Mouse (Mus musculus): ENCODE results near the gene Mmd2. TPM values are rescaled to one million over a fixed set of nuclear protein-coding genes. Genes with fewer than 3 reads are reported as not detected.
A peak's percentile ranks its signal among the peaks of the same experiment; 100 is the strongest.

Mmd2 gene
- polyA plus RNA-seq, 1 experiment from 2014 or later, result 1.7 TPM

- Histone ChIP-seq H3K27ac (ENCODE audit: low read length) (no peak overlapping the region), H3K4me2 (ENCODE audit: low read depth, low read length) (no peak overlapping the region), H3K4me1 (ENCODE audit: control insufficient read depth, insufficient read depth, low read length) (peaks cover 4% of the 10 kb centered on the region; the same call in 1 of the 2 replicates), H3K4me3 (ENCODE audit: low read length) (no peak overlapping the region), H3K27me3 (replicated peaks; ENCODE audit: control insufficient read depth, insufficient read depth, low read length) (no peaks in the 10 kb centered on the region), H3K36me3 (ENCODE audit: control insufficient read depth, insufficient read depth, low read length) (peaks cover 8% of the 10 kb centered on the region; the same call in 1 of the 2 replicates), H3K9me3 (ENCODE audit: control insufficient read depth, low read length) (no peaks in the 10 kb centered on the region), H3K9ac (ENCODE audit: low read depth, low read length) (no peak overlapping the region)
- 93% methylated on average over 5 of the region's 5 CpGs for WGBS
- ATAC-seq, result 0 out of 2 replicates have a peak, but pooled peaks have one; percentile 26
Observed at GRCm38 (mm10) chr5:142637823-142638222, 29.2 kb upstream of the Mmd2 start.

DNA sequence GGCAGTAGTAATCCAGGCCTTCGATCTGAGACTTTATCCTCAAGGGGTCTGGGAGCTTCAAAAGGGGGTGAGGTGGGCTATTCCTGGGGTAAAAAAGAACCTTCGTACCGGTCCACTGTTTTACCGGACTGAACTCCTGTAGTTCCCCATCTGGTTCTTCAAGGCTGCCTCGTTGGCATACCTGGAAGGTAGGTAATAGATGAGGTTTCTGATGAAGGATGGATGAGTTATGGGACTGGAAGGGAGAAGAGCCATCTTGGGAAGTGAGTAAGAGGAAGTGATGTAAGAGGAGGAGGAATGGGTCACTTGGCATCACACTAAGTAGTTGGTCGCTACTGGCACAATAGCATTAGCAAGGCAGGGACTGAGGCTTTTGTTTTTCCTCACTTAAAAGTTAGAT lies 21.6 kb upstream of the Mmd2 start:
- peak overlapping the region; percentile 91 for H3K9ac ChIP-seq (ENCODE audit: low read depth, low read length)
- H3K9me3 ChIP-seq (ENCODE audit: control insufficient read depth, low read length), result no peaks in the 10 kb centered on the region
- peaks cover 8% of the 10 kb centered on the region; the same call in 1 of the 2 replicates for H3K36me3 ChIP-seq (ENCODE audit: control insufficient read depth, insufficient read depth, low read length)
- no peaks in the 10 kb centered on the region for H3K27me3 ChIP-seq (replicated peaks; ENCODE audit: control insufficient read depth, insufficient read depth, low read length)
- H3K4me1 ChIP-seq (ENCODE audit: control insufficient read depth, insufficient read depth, low read length), result peaks cover 10% of the 10 kb centered on the region
- peak overlapping the region; percentile 74 for H3K4me2 ChIP-seq (ENCODE audit: low read depth, low read length)
- H3K27ac ChIP-seq (ENCODE audit: low read length), result no peak overlapping the region
- 13% methylated on average over 6 of the region's 6 CpGs for WGBS
- no peak for ATAC-seq
- H3K4me3 ChIP-seq (ENCODE audit: low read length), result peak overlapping the region; percentile 94

- peak; percentile 57; the same call in 1 of the 2 replicates for ATAC-seq
- Histone ChIP-seq H3K36me3 (ENCODE audit: control insufficient read depth, insufficient read depth, low read length) (peaks cover 8% of the 10 kb centered on the region; the same call in 1 of the 2 replicates), H3K9ac (ENCODE audit: low read depth, low read length) (peak overlapping the region; percentile 91), H3K27me3 (replicated peaks; ENCODE audit: control insufficient read depth, insufficient read depth, low read length) (no peaks in the 10 kb centered on the region), H3K27ac (ENCODE audit: low read length) (peak overlapping the region; percentile 82), H3K4me1 (ENCODE audit: control insufficient read depth, insufficient read depth, low read length) (peaks cover 10% of the 10 kb centered on the region), H3K4me3 (ENCODE audit: low read length) (peak overlapping the region; percentile 94), H3K4me2 (ENCODE audit: low read depth, low read length) (peak overlapping the region; percentile 74), H3K9me3 (ENCODE audit: control insufficient read depth, low read length) (no peaks in the 10 kb centered on the region)
- WGBS, result under 1% methylated on average over 41 of the region's 41 CpGs
Observed at GRCm38 (mm10) chr5:142629663-142630025, 21.0 kb upstream of the Mmd2 start.

DNA sequence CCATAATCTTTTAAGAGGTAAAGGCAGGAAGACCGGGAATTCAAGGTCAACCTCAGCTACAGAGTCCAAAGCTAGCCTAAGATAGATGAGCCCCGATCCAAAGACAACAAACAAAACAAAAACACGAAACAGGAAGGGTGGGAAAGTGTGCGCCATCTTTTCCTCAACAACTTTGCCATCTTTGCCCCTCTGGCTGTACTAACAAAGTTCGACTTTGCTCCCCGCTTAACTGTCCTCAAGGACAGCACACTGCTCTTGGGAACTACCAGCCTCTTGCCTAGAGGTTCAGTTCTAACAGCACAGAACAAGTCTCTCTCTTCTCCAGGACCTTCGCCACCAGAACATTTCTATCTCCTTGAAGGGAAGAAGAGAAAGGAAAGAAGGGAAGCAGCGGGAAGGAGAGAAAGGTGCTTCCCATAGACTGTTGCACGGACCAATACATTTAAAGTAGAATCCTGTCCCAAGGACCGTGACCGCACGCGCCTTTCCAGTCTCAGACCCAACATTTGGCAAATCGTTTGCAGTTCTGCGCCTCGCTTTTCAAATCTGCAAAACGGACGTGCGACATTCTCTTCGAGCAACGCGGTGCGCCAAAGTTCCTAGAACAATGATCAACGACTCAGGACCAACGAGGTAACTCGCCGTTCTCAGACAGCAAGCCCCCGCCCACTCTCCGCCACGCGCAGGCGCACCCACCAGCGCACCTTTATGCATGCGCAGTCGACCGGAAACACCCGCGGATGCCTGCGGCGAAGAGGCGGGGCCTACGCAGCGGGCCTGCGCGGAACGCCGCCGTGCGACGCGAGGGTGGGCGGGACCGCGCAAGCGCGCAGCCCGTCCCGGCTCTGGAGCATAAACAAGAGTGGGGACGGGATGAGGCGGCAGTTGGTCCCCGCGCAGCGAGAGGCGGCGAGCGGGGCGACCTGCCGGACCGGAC lies 20.4 kb upstream of the Mmd2 start:
- Histone ChIP-seq H3K4me3 (ENCODE audit: low read length) (peak overlapping the region; percentile 94), H3K36me3 (ENCODE audit: control insufficient read depth, insufficient read depth, low read length) (peaks cover 6% of the 10 kb centered on the region; the same call in 1 of the 2 replicates), H3K9me3 (ENCODE audit: control insufficient read depth, low read length) (no peaks in the 10 kb centered on the region), H3K27ac (ENCODE audit: low read length) (peak overlapping the region; percentile 88), H3K4me1 (ENCODE audit: control insufficient read depth, insufficient read depth, low read length) (peaks cover 10% of the 10 kb centered on the region), H3K4me2 (ENCODE audit: low read depth, low read length) (peak overlapping the region; percentile 78), H3K27me3 (replicated peaks; ENCODE audit: control insufficient read depth, insufficient read depth, low read length) (no peaks in the 10 kb centered on the region), H3K9ac (ENCODE audit: low read depth, low read length) (peak overlapping the region; percentile 91)
- WGBS, result under 1% methylated on average over 69 of the region's 69 CpGs
- peak; percentile 98 for ATAC-seq

DNA sequence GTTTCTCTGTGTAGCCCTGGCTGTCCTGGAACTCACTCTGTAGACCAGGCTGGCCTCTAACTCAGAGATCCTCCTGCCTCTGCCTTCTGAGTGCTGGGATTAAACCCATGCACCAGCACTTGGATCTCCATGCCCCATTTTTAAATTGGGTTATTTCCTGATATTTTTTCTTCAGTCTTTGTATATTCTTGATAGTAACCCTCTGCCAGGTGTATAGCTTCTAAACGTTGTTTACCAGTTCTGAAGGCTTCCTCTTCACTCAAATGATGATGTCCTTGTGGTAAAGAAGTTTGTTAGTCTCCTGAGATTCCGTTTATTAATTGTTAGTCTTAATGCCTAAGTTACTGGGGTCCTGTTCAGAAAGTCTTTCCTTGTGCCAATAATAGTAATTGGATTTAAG lies 18.8 kb upstream of the Mmd2 start, which contains the start of gene Wipi2:
Wipi2 (plus strand) TSS at position 301 of the 400 bp plus-strand sequence.
- no peaks in the 10 kb centered on the region for H3K9me3 ChIP-seq (ENCODE audit: control insufficient read depth, low read length)
- H3K27ac ChIP-seq (ENCODE audit: low read length), result peak within 1 kb of the TSS; percentile 88
- no peaks in the 10 kb centered on the region for H3K27me3 ChIP-seq (replicated peaks; ENCODE audit: control insufficient read depth, insufficient read depth, low read length)
- no peaks in the 10 kb centered on the region for H3K36me3 ChIP-seq (ENCODE audit: control insufficient read depth, insufficient read depth, low read length)
- peaks cover 10% of the 10 kb centered on the region for H3K4me1 ChIP-seq (ENCODE audit: control insufficient read depth, insufficient read depth, low read length)
- H3K4me2 ChIP-seq (ENCODE audit: low read depth, low read length), result peak within 1 kb of the TSS; percentile 78
- H3K9ac ChIP-seq (ENCODE audit: low read depth, low read length), result peak within 1 kb of the TSS; percentile 72
- H3K4me3 ChIP-seq (ENCODE audit: low read length), result peak within 1 kb of the TSS; percentile 94
- ATAC-seq, result no peak
- 87% methylated on average over 2 of the region's 2 CpGs for WGBS

DNA sequence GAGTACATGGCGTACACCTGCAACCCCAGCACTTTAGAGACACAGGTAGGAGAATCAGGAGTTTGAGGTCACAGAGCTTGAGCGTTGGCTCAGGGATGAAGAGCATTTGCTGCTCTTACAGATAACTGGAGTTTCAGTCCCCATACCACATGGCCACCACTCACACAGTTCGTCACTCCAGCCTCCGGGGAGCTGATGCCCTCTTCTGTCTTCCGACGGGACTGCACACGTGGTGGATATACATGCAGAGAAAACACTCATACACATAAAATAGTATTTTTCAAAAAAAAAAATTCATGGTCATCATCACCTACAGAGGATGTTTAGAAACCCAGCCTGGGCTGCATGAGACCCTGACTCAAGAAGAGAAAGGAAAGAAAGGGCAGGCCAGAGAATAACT lies 14.5 kb upstream of the Mmd2 start:
- ATAC-seq, result no peak
- H3K4me1 ChIP-seq (ENCODE audit: control insufficient read depth, insufficient read depth, low read length), result no peaks in the 10 kb centered on the region
- H3K36me3 ChIP-seq (ENCODE audit: control insufficient read depth, insufficient read depth, low read length), result no peaks in the 10 kb centered on the region
- H3K9ac ChIP-seq (ENCODE audit: low read depth, low read length), result no peak overlapping the region
- no peak overlapping the region for H3K4me2 ChIP-seq (ENCODE audit: low read depth, low read length)
- H3K4me3 ChIP-seq (ENCODE audit: low read length), result no peak overlapping the region
- WGBS, result 89% methylated on average over 7 of the region's 7 CpGs
- no peaks in the 10 kb centered on the region for H3K9me3 ChIP-seq (ENCODE audit: control insufficient read depth, low read length)
- H3K27ac ChIP-seq (ENCODE audit: low read length), result no peak overlapping the region
- H3K27me3 ChIP-seq (replicated peaks; ENCODE audit: control insufficient read depth, insufficient read depth, low read length), result no peaks in the 10 kb centered on the region

DNA sequence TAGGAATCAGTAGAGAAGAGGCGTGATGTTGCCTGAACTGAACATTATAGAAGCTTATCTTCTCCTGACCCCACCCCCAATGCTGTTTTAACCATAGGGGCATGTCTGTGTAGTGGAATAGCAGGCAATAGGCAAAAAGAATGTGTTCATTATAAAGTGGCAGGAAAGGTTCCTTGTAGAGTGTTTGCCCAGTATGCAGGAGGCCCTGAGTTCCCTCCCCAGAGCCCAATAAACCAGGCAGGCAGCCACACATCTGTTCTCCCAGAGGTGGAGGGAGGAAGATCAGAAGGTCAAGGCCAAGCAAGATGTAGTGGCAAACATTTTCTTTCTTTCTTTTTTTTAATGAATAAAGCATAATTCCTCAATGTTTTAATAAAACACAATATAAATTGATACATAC lies 13.5 kb upstream of the Mmd2 start:
- no peak overlapping the region for H3K9ac ChIP-seq (ENCODE audit: low read depth, low read length)
- no peaks in the 10 kb centered on the region for H3K4me1 ChIP-seq (ENCODE audit: control insufficient read depth, insufficient read depth, low read length)

GRCm38 (mm10) chr5:142621421-142621820 lies 12.8 kb upstream of the Mmd2 start:
- ATAC-seq, result no peak
- H3K4me1 ChIP-seq (ENCODE audit: control insufficient read depth, insufficient read depth, low read length), result no peaks in the 10 kb centered on the region

More for the DNA sequence above, 13.5 kb upstream of the Mmd2 start:
- Histone ChIP-seq H3K27ac (ENCODE audit: low read length) (no peak overlapping the region), H3K27me3 (replicated peaks; ENCODE audit: control insufficient read depth, insufficient read depth, low read length) (no peaks in the 10 kb centered on the region), H3K4me3 (ENCODE audit: low read length) (no peak overlapping the region), H3K9me3 (ENCODE audit: control insufficient read depth, low read length) (no peaks in the 10 kb centered on the region), H3K36me3 (ENCODE audit: control insufficient read depth, insufficient read depth, low read length) (no peaks in the 10 kb centered on the region), H3K4me2 (ENCODE audit: low read depth, low read length) (no peak overlapping the region)
- ATAC-seq, result peak; percentile 61
- 43% methylated on average over 1 of the region's 1 CpGs for WGBS

GRCm38 (mm10) chr5:142619866-142620265 lies 11.3 kb upstream of the Mmd2 start:
- no peak overlapping the region for H3K27ac ChIP-seq (ENCODE audit: low read length)
- H3K9me3 ChIP-seq (ENCODE audit: control insufficient read depth, low read length), result no peaks in the 10 kb centered on the region
- no peak overlapping the region for H3K4me3 ChIP-seq (ENCODE audit: low read length)
- peak; percentile 61 for ATAC-seq
- 17% methylated on average over 5 of the region's 5 CpGs for WGBS
- H3K4me2 ChIP-seq (ENCODE audit: low read depth, low read length), result no peak overlapping the region
- H3K27me3 ChIP-seq (replicated peaks; ENCODE audit: control insufficient read depth, insufficient read depth, low read length), result no peaks in the 10 kb centered on the region
- no peaks in the 10 kb centered on the region for H3K4me1 ChIP-seq (ENCODE audit: control insufficient read depth, insufficient read depth, low read length)
- no peaks in the 10 kb centered on the region for H3K36me3 ChIP-seq (ENCODE audit: control insufficient read depth, insufficient read depth, low read length)
- no peak overlapping the region for H3K9ac ChIP-seq (ENCODE audit: low read depth, low read length)

More at GRCm38 (mm10) chr5:142621421-142621820, 12.8 kb upstream of the Mmd2 start:
- no peak overlapping the region for H3K4me2 ChIP-seq (ENCODE audit: low read depth, low read length)
- H3K9ac ChIP-seq (ENCODE audit: low read depth, low read length), result no peak overlapping the region
- H3K36me3 ChIP-seq (ENCODE audit: control insufficient read depth, insufficient read depth, low read length), result no peaks in the 10 kb centered on the region
- H3K27ac ChIP-seq (ENCODE audit: low read length), result no peak overlapping the region
- no peaks in the 10 kb centered on the region for H3K27me3 ChIP-seq (replicated peaks; ENCODE audit: control insufficient read depth, insufficient read depth, low read length)
- H3K9me3 ChIP-seq (ENCODE audit: control insufficient read depth, low read length), result no peaks in the 10 kb centered on the region
- 75% methylated on average over 2 of the region's 2 CpGs for WGBS
- no peak overlapping the region for H3K4me3 ChIP-seq (ENCODE audit: low read length)

Data from intestine, embryonic 16.5 days (tissue).